Mouse (Mus musculus) heart, postnatal 4 days (tissue): ENCODE data around the gene Specc1l. TPM values are rescaled to one million over a fixed set of nuclear protein-coding genes. Genes with fewer than 3 reads are reported as not detected.
"Not testable (repeated sequence)": the region's sequence is repeated elsewhere in the genome, so short reads cannot be mapped to it uniquely, and the experiment has no call there.

Experiments used
- DNase-seq: peaks from one replicate; pipeline ENCODE4 v3.0.0; 2021
- total RNA-seq, 2 experiments: library from RNA; stranded (reverse); gene quantifications; 2 replicates each; pipeline ENCODE4 v1.2.3; 2021

The Specc1l gene
- total RNA-seq, 2 experiments from 2014 or later, result 47.6 to 48.8 TPM

- DNase-seq, result no peak
Measured at GRCm38 (mm10) chr10:75283821-75284220, 71.9 kb downstream of the Specc1l start.

GRCm38 (mm10) chr10:75288579-75288978, 76.7 kb downstream of the Specc1l start:
- no peak for DNase-seq

GRCm38 (mm10) chr10:75289392-75289791, 77.5 kb downstream of the Specc1l start:
- DNase-seq, result no peak

- DNase-seq, result no peak
Measured at GRCm38 (mm10) chr10:75290650-75291049, 78.8 kb downstream of the Specc1l start.

- no peak for DNase-seq
Measured at GRCm38 (mm10) chr10:75291338-75291737, 79.5 kb downstream of the Specc1l start.

- not testable (repeated sequence) for DNase-seq
Measured at GRCm38 (mm10) chr10:75292206-75292605, 80.3 kb downstream of the Specc1l start.

GRCm38 (mm10) chr10:75293288-75293687, 81.4 kb downstream of the Specc1l start:
- no peak for DNase-seq

GRCm38 (mm10) chr10:75294362-75294761, 82.5 kb downstream of the Specc1l start:
- DNase-seq, result no peak

- no peak for DNase-seq
Measured at GRCm38 (mm10) chr10:75294926-75295325, 83.1 kb downstream of the Specc1l start.

GRCm38 (mm10) chr10:75298608-75299007, 86.7 kb downstream of the Specc1l start:
- no peak for DNase-seq

- peak; percentile 73 for DNase-seq
Measured at GRCm38 (mm10) chr10:75299785-75300418, 88.0 kb downstream of the Specc1l start.

GRCm38 (mm10) chr10:75301195-75301806, 89.4 kb downstream of the Specc1l start:
- DNase-seq, result no peak

- no peak for DNase-seq
Measured at GRCm38 (mm10) chr10:75301937-75302336, 90.1 kb downstream of the Specc1l start.

- DNase-seq, result no peak
Measured at GRCm38 (mm10) chr10:75302536-75302935, 90.7 kb downstream of the Specc1l start.

- no peak for DNase-seq
Measured at GRCm38 (mm10) chr10:75303324-75304048, 91.6 kb downstream of the Specc1l start.

- DNase-seq, result no peak
Measured at GRCm38 (mm10) chr10:75304049-75304405, 92.2 kb downstream of the Specc1l start.

GRCm38 (mm10) chr10:75304413-75304812, 92.5 kb downstream of the Specc1l start:
- no peak for DNase-seq

- no peak for DNase-seq
Measured at GRCm38 (mm10) chr10:75307130-75307529, 95.3 kb downstream of the Specc1l start.

- DNase-seq, result no peak
Measured at GRCm38 (mm10) chr10:75312361-75312760, 100.5 kb downstream of the Specc1l start.

GRCm38 (mm10) chr10:75314190-75314980, 102.5 kb downstream of the Specc1l start:
- peak; percentile 64 for DNase-seq

GRCm38 (mm10) chr10:75315756-75316155, 103.9 kb downstream of the Specc1l start:
- no peak for DNase-seq

GRCm38 (mm10) chr10:75316472-75316871, 104.6 kb downstream of the Specc1l start:
- peak; percentile 34 for DNase-seq

- DNase-seq, result no peak
Measured at GRCm38 (mm10) chr10:75316872-75316907, 104.8 kb downstream of the Specc1l start, which contains the start of gene Adora2a. Adora2a (plus strand) TSS chr10:75316877.
